Mouse (Mus musculus) heart, postnatal 4 days (tissue): Measurements from ENCODE around the gene Acot10. TPM values are rescaled to one million over a fixed set of nuclear protein-coding genes. Genes with fewer than 3 reads are reported as not detected.
"Not testable (repeated sequence)": the region's sequence is repeated elsewhere in the genome, so short reads cannot be mapped to it uniquely, and the experiment has no call there.

Experiments used
- DNase-seq: peaks from one replicate; pipeline ENCODE4 v3.0.0; 2021
- total RNA-seq, 2 experiments: library from RNA; stranded (reverse); gene quantifications; 2 replicates each; pipeline ENCODE4 v1.2.3; 2021

The Acot10 gene
- total RNA-seq, result not detected

GRCm38 (mm10) chr15:20666650-20667049, at the start of gene Acot10:
Acot10 (minus strand) TSS chr15:20666750.
- no peak for DNase-seq

- DNase-seq, result no peak
Observed at GRCm38 (mm10) chr15:20711859-20712258, 45.3 kb upstream of the Acot10 start.

- no peak for DNase-seq
Observed at GRCm38 (mm10) chr15:20696229-20696628, 29.7 kb upstream of the Acot10 start.

- DNase-seq, result no peak
Observed at GRCm38 (mm10) chr15:20684200-20684599, 17.6 kb upstream of the Acot10 start.

GRCm38 (mm10) chr15:20682719-20683118, 16.2 kb upstream of the Acot10 start:
- no peak for DNase-seq

GRCm38 (mm10) chr15:20669507-20669906, 3.0 kb upstream of the Acot10 start:
- DNase-seq, result not testable (repeated sequence)

- DNase-seq, result no peak
Observed at GRCm38 (mm10) chr15:20667989-20668388, 1.4 kb upstream of the Acot10 start.

- DNase-seq, result no peak
Observed at GRCm38 (mm10) chr15:20667350-20667749, 800 bp upstream of the Acot10 start.

- no peak for DNase-seq
Observed at GRCm38 (mm10) chr15:20660221-20660620, 6.3 kb downstream of the Acot10 start.

GRCm38 (mm10) chr15:20642905-20643414, 23.6 kb downstream of the Acot10 start:
- DNase-seq, result no peak

- no peak for DNase-seq
Observed at GRCm38 (mm10) chr15:20639155-20639554, 27.4 kb downstream of the Acot10 start.

GRCm38 (mm10) chr15:20634593-20634992, 32.0 kb downstream of the Acot10 start:
- DNase-seq, result no peak

Other genes starting within 250 kb of the Acot10 start
- gene Cdh12, start 217.5 kb downstream of the Acot10 start, total RNA-seq, result under 1 TPM; 0.11 to 0.14 TPM